Mouse (Mus musculus) kidney, postnatal 0 days (tissue): ENCODE data around the gene Cela1. TPM values are rescaled to one million over a fixed set of nuclear protein-coding genes. Genes with fewer than 3 reads are reported as not detected.

Experiments used
- ATAC-seq: fragments of 200-750 bp; cut with Nextera tagmentation; replicated peaks from 2 replicates; pipeline ENCODE4 v1.8.0; 2017; ENCODE audit warnings: low read depth, moderate number of reproducible peaks, moderate TSS enrichment, moderate library complexity; ENCODE audit not compliant: low FRiP score
- DNase-seq: peaks from one replicate; pipeline ENCODE4 v3.0.0-alpha.2; 2016; ENCODE audit warnings: low spot score
- H3K27ac ChIP-seq: fragments of 300-500 bp; sonication (generic); 2 replicates; pipeline ENCODE4 v1.5.1; 2014; ENCODE audit warnings: mild to moderate bottlenecking
- H3K27me3 ChIP-seq: fragments of 300-500 bp; sonication (generic); 2 replicates; pipeline ENCODE4 v1.6.1; 2014; ENCODE audit warnings: low read length, mixed read lengths; ENCODE audit not compliant: insufficient read depth
- H3K36me3 ChIP-seq: fragments of 300-500 bp; sonication (generic); 2 replicates; pipeline ENCODE4 v1.6.1; 2014; ENCODE audit warnings: low read length, mixed read lengths; ENCODE audit not compliant: insufficient read depth
- H3K4me1 ChIP-seq: fragments of 300-500 bp; sonication (generic); replicated peaks from 2 replicates; pipeline ENCODE4 v1.6.1; 2014; ENCODE audit warnings: antibody characterized with exemption, low read length, mixed read lengths; ENCODE audit not compliant: insufficient read depth
- H3K4me2 ChIP-seq: fragments of 300-500 bp; sonication (generic); 2 replicates; pipeline ENCODE4 v1.6.1; 2014; ENCODE audit warnings: mild to moderate bottlenecking, low read length, moderate library complexity, mixed read lengths
- H3K4me3 ChIP-seq: fragments of 300-500 bp; sonication (generic); replicated peaks from 2 replicates; pipeline ENCODE4 v1.5.1; 2014; ENCODE audit warnings: low read depth, low read length
- H3K9ac ChIP-seq: fragments of 300-500 bp; sonication (generic); 2 replicates; pipeline ENCODE4 v1.6.1; 2014; ENCODE audit warnings: low read depth, low read length
- H3K9me3 ChIP-seq: fragments of 300-500 bp; sonication (generic); replicated peaks from 2 replicates; pipeline ENCODE4 v1.6.1; 2016; ENCODE audit warnings: low read length, inconsistent platforms, mixed read lengths
- CTCF ChIP-seq: IDR thresholded peaks from 2 replicates; pipeline ENCODE4 v1.5.1; 2016; ENCODE audit warnings: antibody characterized with exemption, low read depth, mild to moderate bottlenecking, moderate library complexity
- WGBS: fragments of 180-500 bp; shearing (Covaris S2); extraction: QIAGEN DNeasy Blood & Tissue Kit; methylation state at CpG from one replicate; pipeline ENCODE4 v1.1.7; 2014; 5-methylcytosine and 5-hydroxymethylcytosine counted together
- polyA plus RNA-seq: library from polyadenylated mRNA; unstranded; fragments of >200 nt; fragmentation: Nextera tagmentation; extraction: Ambion mirVana; gene quantifications from 2 replicates; pipeline ENCODE4 v1.2.1, GENCODE M21; 2015

Cela1 gene
- polyA plus RNA-seq, result 50.5 and 58.6 TPM in 2 replicates

GRCm38 (mm10) chr15:100687430-100687971, at the start of gene Cela1:
Gene Cela1 (minus strand): TSS chr15:100687921.
- H3K4me1 ChIP-seq, result peaks cover 4% of the 10 kb centered on the region; the same call in 1 of the 2 replicates
- ATAC-seq (no peak), DNase-seq (no peak)
- no peak within 1 kb of the TSS for H3K27ac ChIP-seq
- TF ChIP-seq CTCF, result no peak
- H3K9ac ChIP-seq, result 0 out of 2 replicates have a peak within 1 kb of the TSS, but pooled peaks have one; percentile 5
- no peak within 1 kb of the TSS for H3K4me3 ChIP-seq
- H3K27me3 ChIP-seq, result no peaks in the 10 kb centered on the region
- no peaks in the 10 kb centered on the region; the same call in 1 of the 2 replicates for H3K9me3 ChIP-seq
- H3K4me2 ChIP-seq, result no peak within 1 kb of the TSS; the same call in 1 of the 2 replicates
- no peaks in the 10 kb centered on the region for H3K36me3 ChIP-seq
- 67% methylated on average over 8 of the region's 8 CpGs for WGBS

- DNase-seq (no peak), ATAC-seq (no peak)
- Histone ChIP-seq H3K27me3 (no peaks in the 10 kb centered on the region), H3K4me1 (no peaks in the 10 kb centered on the region), H3K9ac (no peak overlapping the region), H3K36me3 (no peaks in the 10 kb centered on the region), H3K4me2 (no peak overlapping the region), H3K9me3 (no peaks in the 10 kb centered on the region), H3K4me3 (no peak overlapping the region), H3K27ac (no peak overlapping the region)
- 82% methylated on average over 9 of the region's 9 CpGs for WGBS
- TF ChIP-seq CTCF, result no peak
These were observed 48.2 kb upstream of the Cela1 start for GRCm38 (mm10) chr15:100735953-100736300.

GRCm38 (mm10) chr15:100735095-100735952, 47.6 kb upstream of the Cela1 start:
- Histone ChIP-seq H3K4me3 (no peak overlapping the region), H3K36me3 (no peaks in the 10 kb centered on the region), H3K27ac (no peak overlapping the region), H3K9me3 (no peaks in the 10 kb centered on the region), H3K4me2 (no peak overlapping the region), H3K4me1 (no peaks in the 10 kb centered on the region), H3K9ac (no peak overlapping the region), H3K27me3 (peaks cover 4% of the 10 kb centered on the region; the same call in 1 of the 2 replicates)
- no peak for TF ChIP-seq CTCF
- WGBS, result 88% methylated on average over 14 of the region's 15 CpGs
- no peak for DNase-seq
- no peak for ATAC-seq

GRCm38 (mm10) chr15:100732580-100732979, 44.9 kb upstream of the Cela1 start:
- Histone ChIP-seq H3K36me3 (no peaks in the 10 kb centered on the region), H3K27me3 (peaks cover 30% of the 10 kb centered on the region), H3K4me1 (peaks cover 12% of the 10 kb centered on the region; the same call in 1 of the 2 replicates), H3K4me2 (no peak overlapping the region), H3K9me3 (no peaks in the 10 kb centered on the region), H3K9ac (no peak overlapping the region), H3K4me3 (no peak overlapping the region), H3K27ac (no peak overlapping the region)
- peak; percentile 60 for DNase-seq
- ATAC-seq, result 0 out of 2 replicates have a peak, but pooled peaks have one; percentile 43
- no peak for TF ChIP-seq CTCF
- WGBS, result 14% methylated on average over 5 of the region's 5 CpGs

GRCm38 (mm10) chr15:100731081-100731480, 43.4 kb upstream of the Cela1 start:
- no peak for TF ChIP-seq CTCF
- peaks cover 36% of the 10 kb centered on the region for H3K27me3 ChIP-seq
- 64% methylated on average over 9 of the region's 9 CpGs for WGBS

GRCm38 (mm10) chr15:100729281-100729985, 41.7 kb upstream of the Cela1 start, which contains the start of gene Galnt6:
Gene Galnt6 (minus strand): TSS chr15:100729376.
- peak within 1 kb of the TSS; percentile 61 for H3K4me2 ChIP-seq
- H3K36me3 ChIP-seq, result no peaks in the 10 kb centered on the region
- H3K9ac ChIP-seq, result 0 out of 2 replicates have a peak within 1 kb of the TSS, but pooled peaks have one; percentile 46
- peaks cover 12% of the 10 kb centered on the region; the same call in 1 of the 2 replicates for H3K4me1 ChIP-seq
- no peaks in the 10 kb centered on the region for H3K9me3 ChIP-seq
- ATAC-seq, result 0 out of 2 replicates have a peak, but pooled peaks have one; percentile 51
- WGBS, result 7% methylated on average over 54 of the region's 57 CpGs
- no peak for DNase-seq
- H3K27ac ChIP-seq, result no peak within 1 kb of the TSS
- peaks cover 41% of the 10 kb centered on the region for H3K27me3 ChIP-seq
- no peak for TF ChIP-seq CTCF
- H3K4me3 ChIP-seq, result peak within 1 kb of the TSS; percentile 27

More at GRCm38 (mm10) chr15:100731081-100731480, 43.4 kb upstream of the Cela1 start:
- Histone ChIP-seq H3K4me1 (peaks cover 12% of the 10 kb centered on the region; the same call in 1 of the 2 replicates), H3K27ac (no peak overlapping the region), H3K9ac (no peak overlapping the region), H3K9me3 (no peaks in the 10 kb centered on the region), H3K4me2 (no peak overlapping the region), H3K36me3 (no peaks in the 10 kb centered on the region), H3K4me3 (no peak overlapping the region)
- DNase-seq (no peak), ATAC-seq (no peak)
